Mouse (Mus musculus) embryonic fibroblast, embryonic 13.5 days (primary cell): ENCODE data around the gene Higd1b.

ENCODE experiments used
- CTCF ChIP-seq: IDR thresholded peaks from 2 replicates; pipeline ENCODE4 v1.5.1; 2011; ENCODE audit warnings: mild to moderate bottlenecking, control low read depth, low read length, moderate library complexity, borderline replicate concordance; ENCODE audit not compliant: insufficient read depth
- POLR2A ChIP-seq: IDR thresholded peaks from 2 replicates; pipeline ENCODE4 v1.6.1; 2011; ENCODE audit warnings: low read depth, mild to moderate bottlenecking, control low read depth, low read length, moderate library complexity

- TF ChIP-seq POLR2A (peak; percentile 76), CTCF (no peak)
Observed at GRCm38 (mm10) chr11:102880585-102881313, 45.1 kb downstream of the Higd1b start, which contains the start of the genes Eftud2 and Ccdc103.
